Mouse (Mus musculus) bone marrow, adult 2 months (tissue): ENCODE data around the gene Hivep3.

ENCODE experiments used
- CTCF ChIP-seq: fragments of 200-500 bp; IDR thresholded peaks from 2 replicates; pipeline ENCODE4 v1.5.1; 2011; ENCODE audit warnings: low read length, control low read depth; ENCODE audit not compliant: control insufficient read depth, insufficient read depth
- POLR2A ChIP-seq: fragments of 200-500 bp; IDR thresholded peaks from 2 replicates; pipeline ENCODE4 v1.6.1; 2011; ENCODE audit warnings: low read depth, mild to moderate bottlenecking, control low read depth, low read length, borderline replicate concordance; ENCODE audit not compliant: control insufficient read depth

GRCm38 (mm10) chr4:119762171-119762570 lies 28.6 kb downstream of the Hivep3 start:
- TF ChIP-seq CTCF (no peak), POLR2A (no peak)
